Mouse (Mus musculus) stomach, embryonic 15.5 days (tissue): ENCODE results near the gene Wars. TPM values are rescaled to one million over a fixed set of nuclear protein-coding genes. Genes with fewer than 3 reads are reported as not detected.

ENCODE experiments used
- ATAC-seq: fragments of 200-750 bp; cut with Nextera tagmentation; 2 replicates; pipeline ENCODE4 v1.8.0; 2017; ENCODE audit warnings: low read depth, moderate number of reproducible peaks, moderate TSS enrichment; ENCODE audit not compliant: insufficient read depth, low FRiP score
- H3K27ac ChIP-seq: fragments of 300-500 bp; sonication (generic); 2 replicates; pipeline ENCODE4 v1.5.1; 2015; ENCODE audit warnings: mild to moderate bottlenecking, inconsistent platforms
- H3K27me3 ChIP-seq: fragments of 300-500 bp; sonication (generic); replicated peaks from 2 replicates; pipeline ENCODE4 v1.6.1; 2015; ENCODE audit warnings: inconsistent platforms
- H3K36me3 ChIP-seq: fragments of 300-500 bp; sonication (generic); 2 replicates; pipeline ENCODE4 v1.6.1; 2015; ENCODE audit warnings: inconsistent platforms
- H3K4me1 ChIP-seq: fragments of 300-500 bp; sonication (generic); 2 replicates; pipeline ENCODE4 v1.6.1; 2015; ENCODE audit warnings: inconsistent platforms
- H3K4me2 ChIP-seq: fragments of 300-500 bp; sonication (generic); 2 replicates; pipeline ENCODE4 v1.6.1; 2015; ENCODE audit warnings: mild to moderate bottlenecking, inconsistent platforms
- H3K4me3 ChIP-seq: fragments of 300-500 bp; sonication (generic); replicated peaks from 2 replicates; pipeline ENCODE4 v1.5.1; 2015; ENCODE audit warnings: inconsistent platforms
- H3K9ac ChIP-seq: fragments of 300-500 bp; sonication (generic); 2 replicates; pipeline ENCODE4 v1.6.1; 2015; ENCODE audit warnings: inconsistent platforms
- H3K9me3 ChIP-seq: fragments of 300-500 bp; sonication (generic); 2 replicates; pipeline ENCODE4 v1.6.1; 2016; ENCODE audit warnings: inconsistent platforms
- WGBS: fragments of 180-500 bp; shearing (Covaris S2); methylation state at CpG from one replicate; pipeline ENCODE4 v1.1.7; 2015; 5-methylcytosine and 5-hydroxymethylcytosine counted together
- polyA plus RNA-seq: library from polyadenylated mRNA; unstranded; fragments of >200 nt; fragmentation: Nextera tagmentation; extraction: Ambion mirVana; gene quantifications from 2 replicates; pipeline ENCODE4 v1.2.1, GENCODE M21; 2015

The Wars gene
- polyA plus RNA-seq, result 91.1 and 96.6 TPM in 2 replicates

DNA sequence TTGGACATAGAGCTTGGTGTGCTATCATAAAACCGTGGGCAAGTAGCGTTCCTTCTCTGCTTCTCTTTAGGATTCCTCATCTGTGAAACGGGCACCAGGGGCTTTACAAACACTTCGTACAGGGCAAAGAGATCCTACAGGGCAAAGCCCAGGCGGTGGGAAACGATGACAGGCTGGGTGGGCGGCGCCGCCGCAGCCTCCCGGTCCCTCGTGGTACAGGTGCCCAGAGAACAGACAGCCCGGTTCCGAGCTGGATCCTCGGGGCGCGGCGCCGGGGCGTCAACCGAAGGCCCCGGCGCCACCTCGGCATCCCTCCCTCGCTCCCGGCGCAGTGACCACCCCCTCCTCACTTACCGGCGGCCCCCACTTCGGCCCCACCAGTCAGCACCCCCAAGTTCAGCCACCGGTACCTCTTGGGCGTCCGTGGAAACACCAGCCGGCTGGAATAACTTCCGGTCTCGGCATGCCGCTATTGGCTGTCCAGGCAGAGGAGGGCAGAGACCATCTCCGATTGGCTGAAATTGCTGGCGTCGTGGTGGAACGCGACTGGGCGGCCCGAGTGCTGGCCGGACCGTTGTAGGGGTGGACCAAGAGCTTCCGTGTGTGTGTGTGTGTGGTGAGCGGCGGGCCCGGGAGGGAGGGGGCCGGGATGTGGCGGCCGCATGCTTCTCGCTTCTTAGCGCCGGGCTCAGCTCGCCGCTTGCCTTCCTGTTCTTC, at the start of gene Wars:
Wars (minus strand) TSS at position 460 of the 717 bp plus-strand sequence.
- Histone ChIP-seq H3K9me3 (no peaks in the 10 kb centered on the region), H3K9ac (peak within 1 kb of the TSS; percentile 60), H3K4me2 (peak within 1 kb of the TSS; percentile 91), H3K4me1 (peaks cover 21% of the 10 kb centered on the region), H3K27ac (no peak within 1 kb of the TSS), H3K4me3 (peak within 1 kb of the TSS; percentile 79), H3K36me3 (no peaks in the 10 kb centered on the region), H3K27me3 (no peaks in the 10 kb centered on the region)
- peak; percentile 100 for ATAC-seq
- WGBS, result under 1% methylated on average over 57 of the region's 58 CpGs

DNA sequence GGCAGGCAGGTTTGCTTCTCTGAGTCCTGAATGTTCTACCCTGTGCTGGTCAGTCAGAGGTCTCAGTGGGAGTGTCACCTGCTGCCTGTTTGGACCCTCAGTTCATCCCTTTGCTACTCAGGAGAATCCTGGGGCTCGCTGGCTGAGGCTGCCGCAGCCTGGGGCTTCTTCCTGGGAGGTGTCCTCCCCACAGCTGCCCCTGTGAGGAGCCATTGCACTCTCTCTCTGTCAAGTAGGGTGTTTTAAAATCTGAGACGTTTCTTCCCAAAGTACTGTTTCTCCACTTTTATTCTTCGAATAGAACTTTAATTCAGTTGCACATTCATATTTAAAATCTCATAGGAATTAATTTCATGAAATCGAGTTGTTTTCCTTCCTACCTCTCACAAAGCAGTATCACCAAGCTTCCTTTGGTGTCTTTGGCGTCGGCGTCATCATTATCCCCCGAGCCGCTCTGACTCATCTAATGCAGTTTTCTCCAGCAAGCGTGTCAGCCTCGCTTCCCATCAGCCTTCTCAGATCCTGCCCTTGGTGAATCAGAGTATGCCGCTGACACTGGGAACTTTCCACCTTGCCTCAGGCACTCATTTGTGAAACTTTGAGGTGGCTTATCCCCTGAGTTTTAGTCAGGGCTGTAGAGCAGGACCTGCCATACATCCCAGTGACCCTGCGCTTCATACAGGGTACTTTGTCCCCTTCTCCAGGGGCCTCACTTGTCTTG, 48.4 kb upstream of the Wars start:
- H3K36me3 ChIP-seq, result no peaks in the 10 kb centered on the region

DNA sequence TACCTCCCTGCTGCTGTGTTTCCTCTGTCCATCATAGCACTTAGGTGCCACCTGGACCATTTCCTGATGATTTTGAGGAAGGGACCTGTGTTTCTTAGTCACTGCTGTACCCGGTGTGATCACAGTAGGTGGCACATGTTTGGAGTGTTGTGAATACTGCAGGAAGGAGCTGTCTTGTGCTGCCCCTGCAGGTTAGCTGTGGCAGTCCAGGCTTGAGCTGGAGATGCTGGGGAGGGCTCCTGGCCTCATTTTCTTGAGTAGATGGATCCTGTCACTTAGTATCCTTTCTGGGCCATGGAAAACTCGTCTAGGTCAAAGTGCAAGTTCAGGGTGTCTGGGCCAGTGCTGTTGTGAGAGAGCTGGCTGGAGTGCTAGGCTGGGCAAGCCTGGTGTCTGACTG, 47.3 kb upstream of the Wars start:
- no peaks in the 10 kb centered on the region for H3K27me3 ChIP-seq
- H3K4me3 ChIP-seq, result no peak overlapping the region
- no peak overlapping the region for H3K27ac ChIP-seq
- H3K4me1 ChIP-seq, result no peaks in the 10 kb centered on the region
- no peak for ATAC-seq
- WGBS, result 58% methylated on average over 2 of the region's 2 CpGs
- H3K9me3 ChIP-seq, result no peaks in the 10 kb centered on the region
- H3K4me2 ChIP-seq, result no peak overlapping the region
- no peaks in the 10 kb centered on the region for H3K36me3 ChIP-seq
- no peak overlapping the region for H3K9ac ChIP-seq

More for the DNA sequence above, 48.4 kb upstream of the Wars start:
- H3K9me3 ChIP-seq, result no peaks in the 10 kb centered on the region
- H3K27me3 ChIP-seq, result no peaks in the 10 kb centered on the region
- H3K4me3 ChIP-seq, result no peak overlapping the region
- H3K4me2 ChIP-seq, result no peak overlapping the region
- no peak for ATAC-seq
- no peak overlapping the region for H3K9ac ChIP-seq
- no peak overlapping the region for H3K27ac ChIP-seq
- no peaks in the 10 kb centered on the region for H3K4me1 ChIP-seq
- WGBS, result 85% methylated on average over 14 of the region's 14 CpGs

DNA sequence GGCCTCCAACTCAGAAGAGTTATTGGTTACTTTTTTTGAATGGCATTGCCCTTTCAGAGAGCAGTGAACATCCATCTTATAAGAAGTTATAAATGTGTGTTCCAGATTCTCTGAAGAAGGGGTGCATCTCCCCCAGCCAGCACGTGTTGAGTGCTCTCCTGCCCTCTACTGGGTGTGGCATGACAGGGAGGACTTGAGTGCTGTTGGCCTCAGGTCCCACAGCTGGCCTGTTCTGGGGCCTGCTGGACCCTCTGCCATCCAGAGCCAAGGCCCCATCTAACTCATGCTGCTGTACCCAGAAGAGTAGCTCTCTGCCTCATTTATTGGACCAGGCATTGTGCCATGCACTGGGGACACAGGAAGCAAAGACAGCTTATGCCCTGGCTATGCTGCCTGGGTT, 46.3 kb upstream of the Wars start:
- H3K4me1 ChIP-seq, result no peaks in the 10 kb centered on the region
- no peak overlapping the region for H3K9ac ChIP-seq
- ATAC-seq, result no peak
- no peaks in the 10 kb centered on the region for H3K27me3 ChIP-seq
- no peak overlapping the region for H3K4me3 ChIP-seq
- no peaks in the 10 kb centered on the region for H3K9me3 ChIP-seq
- H3K27ac ChIP-seq, result no peak overlapping the region
- WGBS, result 50% methylated on average over 1 of the region's 1 CpGs
- H3K36me3 ChIP-seq, result no peaks in the 10 kb centered on the region
- H3K4me2 ChIP-seq, result no peak overlapping the region

DNA sequence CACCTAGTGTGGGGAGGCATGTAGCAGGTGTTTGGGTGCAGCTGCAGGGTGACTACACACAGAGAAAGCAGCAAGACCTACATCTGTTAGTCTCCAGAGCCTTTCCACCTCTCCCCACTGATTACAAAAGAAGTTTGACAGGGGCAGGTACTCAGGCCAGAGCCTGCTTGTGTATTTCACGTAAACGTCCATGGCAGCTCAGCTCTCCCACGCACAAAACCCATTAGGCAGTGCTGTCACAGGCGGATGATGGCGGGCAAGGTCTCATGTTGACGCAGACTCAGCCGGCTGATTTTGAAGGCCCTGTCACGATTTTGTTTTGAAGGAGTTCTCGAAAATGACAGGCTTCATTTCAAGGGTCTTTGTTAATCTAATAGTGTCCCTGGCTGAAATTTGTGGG, 45.3 kb upstream of the Wars start:
- ATAC-seq, result no peak
- Histone ChIP-seq H3K36me3 (no peaks in the 10 kb centered on the region), H3K9ac (no peak overlapping the region), H3K4me3 (no peak overlapping the region), H3K9me3 (no peaks in the 10 kb centered on the region), H3K27ac (no peak overlapping the region), H3K4me1 (no peaks in the 10 kb centered on the region), H3K27me3 (no peaks in the 10 kb centered on the region), H3K4me2 (no peak overlapping the region)
- 62% methylated on average over 9 of the region's 9 CpGs for WGBS

GRCm38 (mm10) chr12:108938844-108939243, 44.9 kb upstream of the Wars start:
- H3K27ac ChIP-seq, result no peak overlapping the region
- no peak overlapping the region for H3K4me2 ChIP-seq
- 83% methylated on average over 5 of the region's 5 CpGs for WGBS
- H3K4me3 ChIP-seq, result no peak overlapping the region
- no peaks in the 10 kb centered on the region for H3K36me3 ChIP-seq
- H3K9ac ChIP-seq, result no peak overlapping the region
- no peaks in the 10 kb centered on the region for H3K27me3 ChIP-seq
- no peak for ATAC-seq
- no peaks in the 10 kb centered on the region for H3K9me3 ChIP-seq
- H3K4me1 ChIP-seq, result 0 out of 2 replicates have a peak, but pooled peaks cover 2% of the 10 kb centered on the region

DNA sequence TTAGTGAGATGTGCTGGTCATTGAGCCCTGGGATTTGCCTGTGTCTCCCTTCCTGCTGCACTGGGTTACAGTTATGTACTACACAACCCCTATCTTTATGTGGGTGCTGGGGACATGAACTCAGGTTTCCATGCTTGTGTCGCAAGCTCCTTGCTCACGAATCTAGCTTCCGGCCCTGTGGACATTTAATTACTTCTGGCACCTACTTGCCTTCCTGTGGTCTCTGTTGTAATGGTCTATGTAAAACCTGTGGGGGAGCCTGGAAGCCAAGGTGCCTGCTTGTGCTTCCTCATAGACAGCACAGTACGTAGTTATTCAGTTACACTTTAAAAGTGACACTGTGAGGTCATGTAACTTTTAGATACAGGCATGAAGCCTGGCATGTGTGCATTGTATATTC, 43.5 kb upstream of the Wars start:
- Histone ChIP-seq H3K36me3 (no peaks in the 10 kb centered on the region), H3K4me3 (no peak overlapping the region), H3K27me3 (no peaks in the 10 kb centered on the region), H3K9ac (no peak overlapping the region), H3K4me2 (no peak overlapping the region), H3K4me1 (0 out of 2 replicates have a peak, but pooled peaks cover 2% of the 10 kb centered on the region), H3K9me3 (no peaks in the 10 kb centered on the region), H3K27ac (no peak overlapping the region)
- 71% methylated on average over 4 of the region's 4 CpGs for WGBS
- no peak for ATAC-seq

DNA sequence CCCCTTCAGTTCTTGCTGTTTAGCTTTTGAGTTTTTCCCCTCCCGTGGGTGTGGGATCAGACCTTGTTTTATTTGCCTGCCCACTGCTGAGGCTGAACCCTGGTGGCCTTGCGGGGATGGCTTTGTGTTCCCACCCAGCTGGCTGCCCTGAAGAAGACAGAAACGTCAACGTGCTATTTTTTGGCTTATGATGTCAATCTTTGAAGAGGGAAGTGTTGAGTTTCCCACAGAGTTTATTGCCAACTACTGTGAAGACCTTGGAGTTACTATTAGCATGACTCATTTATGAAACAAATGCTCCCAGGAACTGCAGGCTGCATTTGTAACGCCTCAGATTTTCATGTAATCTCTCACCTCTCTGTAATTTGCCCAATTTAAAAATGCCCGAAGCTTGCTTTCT, 42.9 kb upstream of the Wars start:
- Histone ChIP-seq H3K4me2 (no peak overlapping the region), H3K4me3 (no peak overlapping the region), H3K4me1 (0 out of 2 replicates have a peak, but pooled peaks cover 2% of the 10 kb centered on the region), H3K27me3 (no peaks in the 10 kb centered on the region), H3K27ac (no peak overlapping the region), H3K36me3 (no peaks in the 10 kb centered on the region), H3K9ac (no peak overlapping the region), H3K9me3 (no peaks in the 10 kb centered on the region)
- no peak for ATAC-seq
- 41% methylated on average over 6 of the region's 6 CpGs for WGBS

DNA sequence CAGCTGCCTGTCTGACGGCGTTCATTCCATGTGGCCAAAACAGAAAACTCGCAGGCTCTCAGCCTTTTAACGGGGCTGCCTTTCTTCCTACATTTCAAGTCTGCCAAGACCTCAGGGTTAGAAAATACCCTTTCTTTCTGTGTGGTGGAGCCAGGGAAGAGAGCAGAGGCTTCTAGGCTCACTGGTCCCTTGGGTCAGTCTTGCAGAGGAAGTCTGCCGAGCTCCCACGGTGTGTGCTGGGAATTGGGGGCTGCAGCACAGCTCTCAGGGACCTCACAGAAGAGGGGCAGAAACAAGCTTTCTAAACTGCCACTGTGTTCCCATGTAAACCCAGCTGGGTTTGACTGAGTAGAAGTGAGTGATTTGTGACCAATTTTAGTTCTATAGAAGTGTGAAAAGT, 40.3 kb upstream of the Wars start:
- no peaks in the 10 kb centered on the region for H3K9me3 ChIP-seq
- no peak overlapping the region for H3K9ac ChIP-seq
- 0 out of 2 replicates have a peak, but pooled peaks cover 2% of the 10 kb centered on the region for H3K4me1 ChIP-seq
- no peak overlapping the region for H3K4me2 ChIP-seq
- no peak overlapping the region for H3K4me3 ChIP-seq
- WGBS, result 72% methylated on average over 6 of the region's 6 CpGs
- no peaks in the 10 kb centered on the region for H3K36me3 ChIP-seq
- no peak for ATAC-seq
- no peak overlapping the region for H3K27ac ChIP-seq
- H3K27me3 ChIP-seq, result no peaks in the 10 kb centered on the region

GRCm38 (mm10) chr12:108932113-108932512, 38.1 kb upstream of the Wars start:
- Histone ChIP-seq H3K36me3 (no peaks in the 10 kb centered on the region), H3K27ac (no peak overlapping the region), H3K4me3 (no peak overlapping the region), H3K4me1 (0 out of 2 replicates have a peak, but pooled peaks cover 2% of the 10 kb centered on the region), H3K9ac (no peak overlapping the region), H3K27me3 (no peaks in the 10 kb centered on the region), H3K4me2 (no peak overlapping the region), H3K9me3 (no peaks in the 10 kb centered on the region)
- 46% methylated on average over 3 of the region's 3 CpGs for WGBS
- no peak for ATAC-seq

DNA sequence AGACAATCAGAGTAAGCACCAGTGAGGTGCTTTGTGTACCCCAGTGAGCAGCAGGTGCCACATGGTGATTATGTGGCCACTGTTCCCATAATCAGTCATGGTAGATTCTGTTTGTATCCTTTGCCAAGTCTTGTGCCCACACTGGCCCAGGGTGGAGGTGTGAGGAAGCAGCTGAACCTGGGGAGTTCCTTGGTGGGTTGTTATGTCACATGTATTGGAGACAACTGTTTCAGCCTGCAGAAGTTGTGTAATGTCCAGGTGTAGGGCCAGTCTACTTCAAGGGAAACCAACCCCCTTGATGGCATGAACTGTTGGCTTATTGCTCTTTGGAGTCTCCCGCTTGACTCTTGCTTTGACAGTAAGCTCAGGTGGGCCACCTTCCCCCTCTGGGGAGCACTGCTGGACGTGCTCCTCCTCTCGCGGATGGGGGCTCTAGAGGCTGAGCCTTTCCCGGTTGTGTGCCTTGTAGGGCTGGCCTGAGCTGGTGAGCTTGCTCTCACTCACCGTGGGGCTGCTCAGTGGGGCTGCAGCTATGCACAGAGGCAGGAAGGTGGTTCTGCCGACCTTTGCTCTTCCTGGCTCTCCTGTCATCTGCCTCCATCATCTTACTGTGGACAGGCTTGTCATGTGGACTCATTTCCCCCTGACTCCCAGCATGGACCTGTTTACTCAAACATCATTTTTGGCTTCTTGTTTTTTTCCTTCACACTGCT, 37.5 kb upstream of the Wars start:
- WGBS, result 66% methylated on average over 7 of the region's 7 CpGs
- ATAC-seq, result no peak

DNA sequence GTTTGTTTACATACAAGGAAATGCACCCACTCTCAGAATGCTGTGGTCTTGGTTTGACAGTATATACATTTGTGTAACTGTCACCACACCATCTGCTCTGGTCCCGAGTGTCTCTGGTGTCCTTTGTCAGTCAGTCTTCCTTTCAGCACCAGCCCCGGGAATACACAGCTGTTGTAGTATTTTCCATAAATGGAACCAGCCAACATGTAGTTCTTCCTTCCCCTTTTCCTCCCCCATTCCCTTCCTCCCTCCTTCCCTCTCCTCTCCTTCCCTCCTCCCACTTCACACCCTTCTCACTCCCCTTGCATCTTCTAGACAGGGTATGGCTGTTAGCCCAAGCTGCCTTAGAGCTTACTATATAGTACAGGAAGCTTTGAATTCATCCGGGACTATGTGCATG, 35.5 kb upstream of the Wars start:
- no peaks in the 10 kb centered on the region for H3K27me3 ChIP-seq
- H3K4me1 ChIP-seq, result 0 out of 2 replicates have a peak, but pooled peaks cover 2% of the 10 kb centered on the region
- no peak overlapping the region for H3K27ac ChIP-seq
- H3K4me2 ChIP-seq, result no peak overlapping the region
- WGBS, result 62% methylated on average over 3 of the region's 3 CpGs
- no peak overlapping the region for H3K9ac ChIP-seq
- no peaks in the 10 kb centered on the region for H3K9me3 ChIP-seq
- H3K36me3 ChIP-seq, result no peaks in the 10 kb centered on the region
- H3K4me3 ChIP-seq, result no peak overlapping the region
- no peak for ATAC-seq

More for the DNA sequence above, 37.5 kb upstream of the Wars start:
- no peaks in the 10 kb centered on the region for H3K27me3 ChIP-seq
- 0 out of 2 replicates have a peak, but pooled peaks cover 2% of the 10 kb centered on the region for H3K4me1 ChIP-seq
- no peak overlapping the region for H3K4me3 ChIP-seq
- no peak overlapping the region for H3K9ac ChIP-seq
- no peak overlapping the region for H3K4me2 ChIP-seq
- H3K36me3 ChIP-seq, result no peaks in the 10 kb centered on the region
- H3K27ac ChIP-seq, result no peak overlapping the region
- no peaks in the 10 kb centered on the region for H3K9me3 ChIP-seq
